Mouse (Mus musculus) heart, embryonic 11.5 days (tissue): ENCODE measurements around the gene Sh3pxd2a. TPM values are rescaled to one million over a fixed set of nuclear protein-coding genes. Genes with fewer than 3 reads are reported as not detected.

Experiments
- ATAC-seq: fragments of 200-750 bp; cut with Nextera tagmentation; replicated peaks from 2 replicates; pipeline ENCODE4 v1.8.0; 2017; ENCODE audit warnings: moderate library complexity; ENCODE audit not compliant: insufficient number of reproducible peaks, low FRiP score, low TSS enrichment
- H3K27ac ChIP-seq: fragments of 300-500 bp; sonication (generic); 2 replicates; pipeline ENCODE4 v1.5.1; 2014; ENCODE audit warnings: mild to moderate bottlenecking, low read depth, low read length
- H3K27me3 ChIP-seq: fragments of 300-500 bp; sonication (generic); 2 replicates; pipeline ENCODE4 v1.6.1; 2014; ENCODE audit warnings: mild to moderate bottlenecking, low read length, mixed read lengths; ENCODE audit not compliant: control insufficient read depth, insufficient read depth
- H3K36me3 ChIP-seq: fragments of 300-500 bp; sonication (generic); 2 replicates; pipeline ENCODE4 v1.6.1; 2014; ENCODE audit warnings: mild to moderate bottlenecking, low read length, moderate library complexity, mixed read lengths; ENCODE audit not compliant: control insufficient read depth, insufficient read depth
- H3K4me1 ChIP-seq: fragments of 300-500 bp; sonication (generic); 2 replicates; pipeline ENCODE4 v1.6.1; 2014; ENCODE audit warnings: low read length; ENCODE audit not compliant: control insufficient read depth, insufficient read depth
- H3K4me2 ChIP-seq: fragments of 300-500 bp; sonication (generic); 2 replicates; pipeline ENCODE4 v1.6.1; 2014; ENCODE audit warnings: mild to moderate bottlenecking, moderate library complexity
- H3K4me3 ChIP-seq: fragments of 300-500 bp; sonication (generic); 2 replicates; pipeline ENCODE4 v1.5.1; 2014; ENCODE audit warnings: low read depth, low read length
- H3K9ac ChIP-seq: fragments of 300-500 bp; sonication (generic); 2 replicates; pipeline ENCODE4 v1.6.1; 2014; ENCODE audit warnings: mild to moderate bottlenecking, low read depth, low read length, moderate library complexity
- H3K9me3 ChIP-seq: fragments of 300-500 bp; sonication (generic); replicated peaks from 2 replicates; pipeline ENCODE4 v1.6.1; 2016; ENCODE audit warnings: low read length; ENCODE audit not compliant: control insufficient read depth
- WGBS: fragments of 180-500 bp; shearing (Covaris S2); extraction: QIAGEN DNeasy Blood & Tissue Kit; methylation state at CpG from one replicate; pipeline ENCODE4 v1.1.7; 2014; ENCODE audit not compliant: insufficient replicate concordance; 5-methylcytosine and 5-hydroxymethylcytosine counted together
- polyA plus RNA-seq: library from polyadenylated mRNA; unstranded; fragments of >200 nt; fragmentation: Nextera tagmentation; extraction: Ambion mirVana; gene quantifications from 2 replicates; pipeline ENCODE4 v1.2.1, GENCODE M21; 2014

Gene Sh3pxd2a
- polyA plus RNA-seq, 1 experiment from 2014 or later, result 10.1 TPM

DNA sequence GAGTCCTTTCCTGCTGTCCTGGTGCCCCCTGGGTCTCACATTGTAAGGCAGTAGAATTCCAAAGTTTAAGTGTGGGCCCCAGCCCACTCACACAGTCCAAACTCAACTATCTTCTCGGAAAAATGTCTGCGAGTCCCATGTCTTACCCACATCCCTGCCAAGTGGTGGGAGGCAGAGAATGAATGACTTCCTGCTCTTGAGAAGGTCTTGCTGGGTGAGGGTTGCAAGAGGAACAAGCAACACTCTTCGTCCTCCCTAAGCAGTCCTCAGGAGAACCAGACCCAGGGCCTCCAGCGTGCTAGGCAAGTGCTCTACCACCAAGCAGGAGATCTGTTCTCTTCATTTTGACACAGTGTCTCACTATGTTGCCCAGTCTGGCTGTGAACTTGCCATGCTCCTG is 222.0 kb downstream of the Sh3pxd2a start:
- Histone ChIP-seq H3K4me3 (no peak overlapping the region), H3K9me3 (no peaks in the 10 kb centered on the region), H3K36me3 (no peaks in the 10 kb centered on the region), H3K27me3 (no peaks in the 10 kb centered on the region), H3K4me2 (no peak overlapping the region), H3K9ac (no peak overlapping the region), H3K4me1 (no peaks in the 10 kb centered on the region), H3K27ac (no peak overlapping the region)
- ATAC-seq, result no peak
- 87% methylated on average over 4 of the region's 4 CpGs for WGBS

DNA sequence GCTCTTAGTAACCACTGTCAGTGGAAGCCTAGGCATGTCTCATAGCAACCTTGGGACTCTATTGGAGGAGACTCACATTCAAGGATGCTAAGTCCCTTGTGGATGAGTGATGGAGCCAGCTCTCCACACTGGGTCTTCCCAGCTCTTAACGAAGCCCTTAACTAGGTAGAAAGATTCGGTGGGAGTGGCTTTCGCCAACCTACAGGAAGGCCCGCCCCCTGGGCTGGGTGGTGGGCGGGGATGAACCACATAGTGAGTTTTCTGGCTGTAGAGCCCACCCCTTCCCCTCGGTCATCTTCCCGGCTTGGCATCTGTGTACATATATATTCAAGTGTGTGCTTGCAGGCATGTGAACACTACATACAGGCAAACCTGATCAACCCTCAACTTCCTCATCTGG is 223.2 kb downstream of the Sh3pxd2a start:
- peak overlapping the region; percentile 35; the same call in 1 of the 2 replicates for H3K4me3 ChIP-seq
- H3K4me1 ChIP-seq, result no peaks in the 10 kb centered on the region
- ATAC-seq, result no peak
- H3K36me3 ChIP-seq, result no peaks in the 10 kb centered on the region
- H3K4me2 ChIP-seq, result peak overlapping the region; percentile 59
- WGBS, result 50% methylated on average over 7 of the region's 7 CpGs
- no peaks in the 10 kb centered on the region for H3K27me3 ChIP-seq
- no peaks in the 10 kb centered on the region for H3K9me3 ChIP-seq
- H3K9ac ChIP-seq, result no peak overlapping the region
- no peak overlapping the region for H3K27ac ChIP-seq

DNA sequence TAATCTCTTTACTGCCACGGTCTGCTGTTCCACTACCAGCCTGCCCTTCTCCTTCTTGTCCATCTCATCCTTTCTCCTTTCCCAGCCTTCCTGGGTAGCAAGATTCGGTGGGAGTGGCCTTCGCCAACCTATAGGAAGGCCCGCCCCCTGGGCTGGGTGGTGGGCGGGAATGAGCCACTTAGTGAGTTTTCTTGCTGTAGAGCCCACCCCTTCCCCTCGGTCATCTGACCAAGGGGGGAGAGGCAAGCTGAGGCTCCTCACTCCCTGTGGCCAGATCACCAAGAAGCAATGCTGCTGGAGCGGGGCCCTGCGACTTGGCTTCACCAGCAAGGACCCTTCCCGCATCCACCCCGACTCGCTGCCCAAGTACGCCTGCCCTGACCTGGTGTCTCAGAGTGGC is 224.1 kb downstream of the Sh3pxd2a start:
- no peaks in the 10 kb centered on the region for H3K27me3 ChIP-seq
- peak overlapping the region; percentile 59 for H3K4me2 ChIP-seq
- H3K4me3 ChIP-seq, result peak overlapping the region; percentile 35
- no peak overlapping the region for H3K27ac ChIP-seq
- H3K36me3 ChIP-seq, result no peaks in the 10 kb centered on the region
- H3K4me1 ChIP-seq, result no peaks in the 10 kb centered on the region
- peak; percentile 50 for ATAC-seq
- 11% methylated on average over 12 of the region's 12 CpGs for WGBS
- H3K9ac ChIP-seq, result peak overlapping the region; percentile 50; the same call in 1 of the 2 replicates
- H3K9me3 ChIP-seq, result no peaks in the 10 kb centered on the region

DNA sequence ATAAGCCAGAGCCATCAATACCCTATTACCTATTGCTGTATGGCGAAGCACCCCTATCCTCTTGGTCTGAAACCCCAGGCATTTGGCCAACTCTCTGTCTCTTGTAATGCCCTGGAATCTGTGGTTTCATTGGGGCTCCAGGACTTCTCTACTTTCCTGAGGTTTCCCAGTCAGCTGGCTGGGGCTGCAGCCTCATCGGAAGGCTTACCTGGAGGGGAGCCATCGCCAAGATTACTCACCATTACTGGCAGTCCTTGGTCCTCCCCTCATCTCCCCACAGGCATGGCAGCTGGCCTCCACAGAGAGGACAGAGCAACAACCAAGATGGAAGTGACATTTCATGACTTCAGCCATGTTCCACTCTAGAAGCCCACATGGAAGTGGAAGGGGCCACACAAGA is 231.1 kb downstream of the Sh3pxd2a start:
- H3K36me3 ChIP-seq, result no peaks in the 10 kb centered on the region
- no peak overlapping the region for H3K9ac ChIP-seq
- H3K9me3 ChIP-seq, result no peaks in the 10 kb centered on the region
- no peaks in the 10 kb centered on the region for H3K27me3 ChIP-seq
- WGBS, result 80% methylated on average over 3 of the region's 3 CpGs
- H3K4me3 ChIP-seq, result no peak overlapping the region
- H3K4me1 ChIP-seq, result peaks cover 12% of the 10 kb centered on the region
- ATAC-seq, result no peak
- no peak overlapping the region for H3K27ac ChIP-seq
- no peak overlapping the region for H3K4me2 ChIP-seq

DNA sequence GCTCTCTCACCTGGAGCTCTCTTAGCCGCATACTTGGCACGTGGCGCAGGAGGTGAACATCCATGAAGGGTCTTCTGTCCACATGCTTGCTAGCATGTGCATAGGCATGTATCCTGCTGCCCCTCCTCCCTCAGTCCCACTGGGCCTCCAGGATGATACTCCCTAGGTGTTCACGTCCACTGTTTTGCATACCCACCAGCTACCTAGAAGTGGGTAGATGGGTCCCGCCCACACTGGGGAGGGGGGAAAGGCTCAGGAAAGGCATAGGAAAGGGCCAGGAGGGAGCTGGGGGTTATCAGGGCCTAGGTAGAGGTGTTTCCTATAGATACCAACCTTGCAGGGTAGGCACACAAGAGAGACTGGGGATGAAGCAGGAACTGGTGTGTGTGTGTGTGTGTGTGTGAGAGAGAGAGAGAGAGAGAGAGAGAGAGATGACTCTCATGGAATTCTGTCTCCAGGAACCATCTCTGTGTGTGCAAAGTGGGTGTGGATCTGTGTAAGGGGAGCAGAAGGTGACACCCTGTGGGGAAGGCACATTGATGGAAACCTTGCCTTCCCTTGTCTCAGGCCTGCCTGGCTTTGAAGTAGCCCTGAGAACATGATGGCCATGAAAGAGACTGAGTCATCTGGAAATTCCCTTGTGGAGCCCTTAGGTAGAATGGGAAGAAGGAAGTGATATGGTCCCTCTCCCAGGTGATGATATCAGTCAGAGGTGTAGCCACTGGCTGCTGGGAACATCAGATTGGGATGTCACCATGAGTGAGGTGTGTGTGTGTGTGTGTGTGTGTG is 231.9 kb downstream of the Sh3pxd2a start:
- no peak for ATAC-seq
- Histone ChIP-seq H3K4me3 (no peak overlapping the region), H3K4me1 (peaks cover 12% of the 10 kb centered on the region), H3K27me3 (no peaks in the 10 kb centered on the region), H3K36me3 (no peaks in the 10 kb centered on the region), H3K4me2 (no peak overlapping the region), H3K9me3 (no peaks in the 10 kb centered on the region), H3K27ac (no peak overlapping the region), H3K9ac (no peak overlapping the region)
- 81% methylated on average over 5 of the region's 5 CpGs for WGBS

DNA sequence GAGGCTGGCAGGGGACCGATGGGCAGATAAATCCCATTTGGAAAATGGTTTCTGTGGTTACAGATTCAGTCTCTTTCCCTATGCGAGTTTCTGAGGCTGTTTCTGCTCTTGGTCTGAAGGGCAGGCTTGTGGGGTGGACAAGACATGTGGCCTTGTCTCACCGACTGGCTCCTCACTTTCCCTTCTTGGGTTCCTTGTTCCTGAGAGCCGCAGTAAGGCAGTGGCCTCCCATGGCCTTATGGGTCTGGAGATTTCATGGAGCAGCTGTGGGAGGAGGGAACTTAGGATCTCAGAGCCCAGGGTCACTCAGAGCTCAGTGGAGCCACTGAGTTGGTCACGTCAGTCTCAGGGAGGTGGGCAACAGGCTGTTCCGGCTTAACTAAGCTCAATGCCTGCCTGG is 232.8 kb downstream of the Sh3pxd2a start:
- Histone ChIP-seq H3K27me3 (no peaks in the 10 kb centered on the region), H3K36me3 (no peaks in the 10 kb centered on the region), H3K4me2 (no peak overlapping the region), H3K9me3 (no peaks in the 10 kb centered on the region), H3K4me3 (no peak overlapping the region), H3K27ac (no peak overlapping the region), H3K9ac (no peak overlapping the region), H3K4me1 (peaks cover 12% of the 10 kb centered on the region)
- 79% methylated on average over 6 of the region's 6 CpGs for WGBS
- no peak for ATAC-seq

DNA sequence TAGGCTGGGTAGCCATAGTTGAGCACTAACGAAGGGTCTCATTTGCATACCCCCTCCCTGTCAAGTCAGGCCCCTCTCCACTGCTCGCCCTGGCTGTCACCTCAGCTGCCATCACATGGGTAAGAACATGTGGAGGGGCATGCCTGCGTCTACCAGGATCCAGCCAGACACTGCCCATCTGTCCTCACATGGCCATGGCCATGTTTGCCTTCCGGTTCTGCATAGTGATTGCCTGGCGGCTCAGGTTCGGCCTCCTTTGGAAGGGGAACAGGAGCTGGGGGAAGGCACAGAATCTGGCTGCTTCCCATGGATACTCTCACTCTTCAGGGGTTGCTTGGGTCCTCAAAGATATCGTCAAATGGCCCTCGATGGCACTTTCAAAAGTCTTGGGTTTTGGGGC is 233.5 kb downstream of the Sh3pxd2a start:
- Histone ChIP-seq H3K36me3 (no peaks in the 10 kb centered on the region), H3K9me3 (no peaks in the 10 kb centered on the region), H3K4me2 (no peak overlapping the region), H3K9ac (no peak overlapping the region), H3K4me1 (peaks cover 12% of the 10 kb centered on the region), H3K4me3 (no peak overlapping the region), H3K27me3 (no peaks in the 10 kb centered on the region), H3K27ac (no peak overlapping the region)
- WGBS, result 84% methylated on average over 8 of the region's 8 CpGs
- ATAC-seq, result no peak

DNA sequence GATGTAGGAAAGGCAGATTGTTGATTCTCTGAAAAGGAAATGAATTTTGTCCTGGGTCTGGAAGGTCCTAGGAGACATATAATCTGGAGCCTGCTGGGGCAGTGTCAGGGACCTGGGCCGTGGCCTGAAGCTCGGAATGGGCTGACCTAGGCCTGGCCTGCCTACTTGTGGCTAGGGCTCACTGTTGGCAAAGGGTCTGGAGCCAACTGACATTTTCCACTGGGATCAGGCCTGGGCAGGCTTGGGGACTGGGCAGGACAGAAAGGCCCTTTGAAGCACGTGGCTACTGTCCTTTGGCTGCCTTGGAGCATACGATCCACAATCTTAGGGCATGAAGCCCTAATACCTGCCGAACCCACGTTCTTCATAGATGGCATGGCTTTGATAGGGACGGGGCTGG is 234.1 kb downstream of the Sh3pxd2a start:
- Histone ChIP-seq H3K9ac (no peak overlapping the region), H3K27me3 (no peaks in the 10 kb centered on the region), H3K36me3 (no peaks in the 10 kb centered on the region), H3K27ac (no peak overlapping the region), H3K4me3 (no peak overlapping the region), H3K4me2 (no peak overlapping the region), H3K9me3 (no peaks in the 10 kb centered on the region), H3K4me1 (peaks cover 12% of the 10 kb centered on the region)
- 86% methylated on average over 7 of the region's 7 CpGs for whole genome bisulfite sequencing
- no peak; the same call in 1 of the 2 replicates for ATAC-seq

DNA sequence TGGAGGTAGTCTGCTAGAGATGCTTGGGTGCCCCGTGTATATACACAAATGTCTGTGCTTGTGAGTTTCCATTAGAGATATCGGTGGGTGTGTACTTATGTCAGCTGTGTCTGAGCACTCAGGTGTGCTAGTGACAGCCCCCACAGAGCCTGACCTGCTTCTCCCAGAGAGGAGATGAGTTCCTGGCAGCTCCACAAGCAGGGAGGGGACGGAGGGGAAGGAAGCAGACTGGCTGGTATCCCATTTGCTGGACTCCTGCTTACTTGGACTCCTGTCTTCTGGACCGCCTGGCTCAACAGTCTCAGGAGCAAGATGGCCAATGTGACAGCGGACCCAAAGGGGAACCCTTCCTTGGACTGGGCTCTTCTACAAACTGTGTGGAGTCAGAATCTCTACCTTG is 234.7 kb downstream of the Sh3pxd2a start:
- Histone ChIP-seq H3K9me3 (no peaks in the 10 kb centered on the region), H3K9ac (no peak overlapping the region), H3K4me3 (no peak overlapping the region), H3K4me1 (peaks cover 12% of the 10 kb centered on the region), H3K36me3 (no peaks in the 10 kb centered on the region), H3K4me2 (peak overlapping the region; percentile 65; the same call in 1 of the 2 replicates), H3K27ac (no peak overlapping the region), H3K27me3 (no peaks in the 10 kb centered on the region)
- no peak for ATAC-seq
- WGBS, result 78% methylated on average over 5 of the region's 5 CpGs
